Mouse (Mus musculus): ENCODE measurements around the gene Foxk2. TPM values are rescaled to one million over a fixed set of nuclear protein-coding genes. Genes with fewer than 3 reads are reported as not detected.

Gene Foxk2
- polyA plus RNA-seq, 1 experiment, result 41.7 TPM

GRCm38 (mm10) chr11:121353326-121354090, 93.7 kb downstream of the Foxk2 start:
- H3K4me3 ChIP-seq, result peak overlapping the region; percentile 90
- H3ac ChIP-seq (ENCODE audit: control insufficient read depth, insufficient read length), result peak overlapping the region; percentile 71
- H3K4me2 ChIP-seq (ENCODE audit: low read depth), result peak overlapping the region; percentile 99
- no peak for TF ChIP-seq POLR2A (IDR thresholded peaks at IDR 0.05; ENCODE audit: insufficient read length, low read depth)
- TF ChIP-seq USF1 (IDR thresholded peaks at IDR 0.05; ENCODE audit: low read depth), result no peak
- no peak for TF ChIP-seq E2F4 (IDR thresholded peaks at IDR 0.05; ENCODE audit: insufficient read depth)
- no peak for TF ChIP-seq SRF (IDR thresholded peaks at IDR 0.05; ENCODE audit: control insufficient read depth, insufficient read length, low read depth)
- no peak for TF ChIP-seq MAX (IDR thresholded peaks at IDR 0.05; ENCODE audit: low read depth)
- no peak for TF ChIP-seq TCF3 (IDR thresholded peaks at IDR 0.05; ENCODE audit: insufficient read length, low read depth)
- no peak for TF ChIP-seq REST (IDR thresholded peaks at IDR 0.05; ENCODE audit: insufficient read depth, insufficient read length)
- no peak for TF ChIP-seq MYOD1 (IDR thresholded peaks at IDR 0.05; ENCODE audit: control insufficient read depth in 1 of 3, insufficient read length in 2 of 3, low read depth in 2 of 3)
- TF ChIP-seq TCF12 (IDR thresholded peaks at IDR 0.05; ENCODE audit: insufficient read depth, poor library complexity, severe bottlenecking), result no peak
- TF ChIP-seq MYOG (IDR thresholded peaks at IDR 0.05; ENCODE audit: control insufficient read depth in 1 of 3, insufficient read depth in 1 of 3, insufficient read length in 2 of 3, low read depth in 2 of 3), result no peak
- TF ChIP-seq POLR2AphosphoS2 (IDR thresholded peaks at IDR 0.05; ENCODE audit: insufficient read length, low read depth), result no peak
- H3K36me3 ChIP-seq (ENCODE audit: control insufficient read depth, insufficient read depth), result no peaks in the 10 kb centered on the region
- H3K79me2 ChIP-seq (ENCODE audit: control insufficient read depth, insufficient read depth), result peaks cover 64% of the 10 kb centered on the region
- no peaks in the 10 kb centered on the region for H3K27me3 ChIP-seq (ENCODE audit: control insufficient read depth, insufficient read depth, insufficient read length)

- TF ChIP-seq MYOD1 (IDR thresholded peaks at IDR 0.05; ENCODE audit: control insufficient read depth in 1 of 3, insufficient read length in 2 of 3, low read depth in 2 of 3) (peak in 1 of 3 experiments; percentile 45), TCF3 (IDR thresholded peaks at IDR 0.05; ENCODE audit: insufficient read length, low read depth) (no peak), MYOG (IDR thresholded peaks at IDR 0.05; ENCODE audit: control insufficient read depth in 1 of 3, insufficient read depth in 1 of 3, insufficient read length in 2 of 3, low read depth in 2 of 3) (peak in 1 of 3 experiments; percentile 36), USF1 (IDR thresholded peaks at IDR 0.05; ENCODE audit: low read depth) (no peak), POLR2AphosphoS2 (IDR thresholded peaks at IDR 0.05; ENCODE audit: insufficient read length, low read depth) (peak; percentile 97), TCF12 (IDR thresholded peaks at IDR 0.05; ENCODE audit: insufficient read depth, poor library complexity, severe bottlenecking) (no peak), MAX (IDR thresholded peaks at IDR 0.05; ENCODE audit: low read depth) (no peak), CEBPB (IDR thresholded peaks at IDR 0.05; ENCODE audit: insufficient read depth, poor library complexity, severe bottlenecking) (no peak), POLR2A (IDR thresholded peaks at IDR 0.05; ENCODE audit: insufficient read length, low read depth) (peak; percentile 100), REST (IDR thresholded peaks at IDR 0.05; ENCODE audit: insufficient read depth, insufficient read length) (no peak), SRF (IDR thresholded peaks at IDR 0.05; ENCODE audit: control insufficient read depth, insufficient read length, low read depth) (peak; percentile 86), E2F4 (IDR thresholded peaks at IDR 0.05; ENCODE audit: insufficient read depth) (peak; percentile 37)
- no peaks in the 10 kb centered on the region for H3K36me3 ChIP-seq (ENCODE audit: control insufficient read depth, insufficient read depth)
Observed at GRCm38 (mm10) chr11:121354091-121354707, 94.4 kb downstream of the Foxk2 start, which contains the start of gene Wdr45b. Gene Wdr45b, minus strand, starts transcription at chr11:121354445.

More at GRCm38 (mm10) chr11:121354091-121354707, 94.4 kb downstream of the Foxk2 start, which contains the start of gene Wdr45b:
- Histone ChIP-seq H3ac (ENCODE audit: control insufficient read depth, insufficient read length) (peak within 1 kb of the TSS; percentile 71), H3K4me2 (ENCODE audit: low read depth) (peak within 1 kb of the TSS; percentile 99), H3K79me2 (ENCODE audit: control insufficient read depth, insufficient read depth) (peaks cover 57% of the 10 kb centered on the region), H3K4me3 (peak within 1 kb of the TSS; percentile 90), H3K27me3 (ENCODE audit: control insufficient read depth, insufficient read depth, insufficient read length) (no peaks in the 10 kb centered on the region)

Other genes with a start within 250 kb of the Foxk2 start
- 0.35 TPM for gene Cd7, start 220.6 kb upstream of the Foxk2 start, polyA plus RNA-seq (2012; fragmentation: generic; extraction: Trizol)
- gene Sectm1b, start 196.4 kb upstream of the Foxk2 start, polyA plus RNA-seq (2012; fragmentation: generic; extraction: Trizol), result not detected
- 0.12 TPM for gene Sectm1a, start 178.8 kb upstream of the Foxk2 start, polyA plus RNA-seq (2012; fragmentation: generic; extraction: Trizol)
- gene Tex19.2, start 141.3 kb upstream of the Foxk2 start, polyA plus RNA-seq (2012; fragmentation: generic; extraction: Trizol), result 0.05 TPM
- not detected for gene Tex19.1, start 113.8 kb upstream of the Foxk2 start, polyA plus RNA-seq (2012; fragmentation: generic; extraction: Trizol)
- 0.20 TPM for gene Uts2r, start 99.7 kb upstream of the Foxk2 start, polyA plus RNA-seq (2012; fragmentation: generic; extraction: Trizol)
- gene Hexdc, start 55.6 kb upstream of the Foxk2 start, polyA plus RNA-seq (2012; fragmentation: generic; extraction: Trizol), result 11.6 TPM
- 12.5 TPM for gene Ogfod3, start 55.3 kb upstream of the Foxk2 start, polyA plus RNA-seq (2012; fragmentation: generic; extraction: Trizol)
- gene Cybc1, start 30.7 kb upstream of the Foxk2 start, polyA plus RNA-seq (2012; fragmentation: generic; extraction: Trizol), result 22.3 TPM
- 27.0 TPM for gene Narf, start 22.7 kb upstream of the Foxk2 start, polyA plus RNA-seq (2012; fragmentation: generic; extraction: Trizol)
- 66.4 TPM for gene Wdr45b, start 94.5 kb downstream of the Foxk2 start, polyA plus RNA-seq (2012; fragmentation: generic; extraction: Trizol)
- 13.5 TPM for gene Rab40b, start 128.3 kb downstream of the Foxk2 start, polyA plus RNA-seq (2012; fragmentation: generic; extraction: Trizol)
- gene Fn3krp, start 161.4 kb downstream of the Foxk2 start, polyA plus RNA-seq (2012; fragmentation: generic; extraction: Trizol), result 5.7 TPM
- 28.9 TPM for gene Fn3k, start 174.9 kb downstream of the Foxk2 start, polyA plus RNA-seq (2012; fragmentation: generic; extraction: Trizol)
- 111 TPM for gene Tbcd, start 192.0 kb downstream of the Foxk2 start, polyA plus RNA-seq (2012; fragmentation: generic; extraction: Trizol)